Mouse (Mus musculus) cortical plate, adult 2 months (tissue): ENCODE measurements at regions not wholly inside any gene's neighbourhood (a gene's known extent, or its start where the extent isn't known, plus 50 kb on each side); places are given as distances from the start of the nearest gene placed in this dataset.
"Not testable (repeated sequence)": the region's sequence is repeated elsewhere in the genome, so short reads cannot be mapped to it uniquely, and the experiment has no call there.

Source experiments
- H3K27ac ChIP-seq: fragments of 200-500 bp; 2 replicates; pipeline ENCODE4 v1.5.1; 2012; ENCODE audit warnings: low read length, control low read depth, inconsistent platforms; ENCODE audit not compliant: insufficient read depth
- H3K4me1 ChIP-seq: fragments of 200-500 bp; 2 replicates; pipeline ENCODE4 v1.6.1; 2011; ENCODE audit warnings: low read length; ENCODE audit not compliant: control insufficient read depth, insufficient read depth
- H3K4me3 ChIP-seq: fragments of 200-500 bp; 2 replicates; pipeline ENCODE4 v1.5.1; 2011; ENCODE audit warnings: mild to moderate bottlenecking, low read length, control low read depth; ENCODE audit not compliant: insufficient read depth
- CTCF ChIP-seq: fragments of 200-500 bp; IDR thresholded peaks from 2 replicates; pipeline ENCODE4 v1.5.1; 2011; ENCODE audit warnings: mild to moderate bottlenecking, control low read depth, low read length; ENCODE audit not compliant: insufficient read depth; ENCODE audit errors: extremely low read depth
- POLR2A ChIP-seq: fragments of 200-500 bp; IDR thresholded peaks from 2 replicates; pipeline ENCODE4 v1.6.1; 2011; ENCODE audit warnings: mild to moderate bottlenecking, low read length, control low read depth; ENCODE audit not compliant: insufficient read depth; ENCODE audit errors: extremely low read depth

DNA sequence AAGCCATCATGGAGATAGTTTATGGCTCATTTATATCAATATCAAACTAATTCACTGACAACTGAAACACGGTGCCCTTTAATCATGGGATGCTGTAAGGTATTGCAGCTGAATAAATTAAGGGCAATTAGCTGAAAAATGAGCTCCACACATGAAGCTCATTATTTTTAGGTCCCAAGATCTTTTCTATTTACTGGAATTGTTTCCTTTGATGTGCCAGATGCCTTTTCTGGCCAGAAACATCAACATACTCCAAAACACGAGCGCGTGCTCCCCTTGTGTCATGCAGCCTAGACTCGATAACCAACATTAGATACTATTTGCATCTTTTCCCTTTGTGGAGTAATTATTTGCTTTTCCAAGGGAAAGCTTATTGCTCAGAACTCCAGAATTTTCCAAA lies 480.6 kb downstream of the Cbln4 start:
- Histone ChIP-seq H3K4me1 (no peaks in the 10 kb centered on the region), H3K27ac (no peak overlapping the region), H3K4me3 (no peak overlapping the region)
- TF ChIP-seq POLR2A (no peak), CTCF (no peak)

DNA sequence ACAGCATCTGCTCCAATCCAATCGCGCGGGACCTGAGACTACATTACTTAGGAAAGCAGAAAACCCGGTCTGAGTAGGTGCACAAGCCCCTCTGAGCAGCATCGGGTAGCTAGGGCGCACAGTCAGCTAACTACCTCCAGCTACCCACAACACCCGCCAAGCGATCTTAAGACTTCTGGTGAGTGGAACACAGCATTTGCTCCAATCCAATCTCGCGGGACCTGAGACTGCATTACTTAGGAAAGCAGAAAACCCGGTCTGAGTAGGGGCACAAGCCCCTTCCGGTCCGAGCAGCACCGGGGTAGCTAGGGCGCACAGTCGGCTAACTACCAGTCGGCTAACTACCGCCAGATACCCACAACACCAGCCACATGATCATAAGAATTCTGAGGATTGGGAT lies 500.5 kb downstream of the Cbln4 start:
- H3K4me1 ChIP-seq, H3K4me3 ChIP-seq, H3K27ac ChIP-seq: not testable (repeated sequence)

DNA sequence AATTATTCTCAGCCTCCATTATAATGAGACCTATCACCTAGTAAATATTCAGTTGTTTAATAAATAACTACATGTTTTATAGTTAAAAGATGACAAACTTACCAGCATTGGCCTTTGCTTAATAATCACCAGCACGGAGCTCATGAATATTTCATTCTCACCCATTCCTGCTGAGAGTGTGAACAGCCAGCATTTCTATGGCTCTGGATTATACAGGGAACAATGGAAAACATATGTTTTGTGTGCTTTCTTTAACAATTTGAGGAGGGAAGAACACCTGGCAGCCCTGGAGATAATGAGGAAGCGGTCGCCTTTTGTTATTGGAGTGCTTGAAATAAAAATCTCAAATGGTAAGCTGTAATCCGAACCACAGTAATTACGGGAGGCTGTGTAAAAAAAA lies 528.4 kb downstream of the Cbln4 start:
- TF ChIP-seq POLR2A (no peak), CTCF (no peak)
- Histone ChIP-seq H3K4me1 (no peaks in the 10 kb centered on the region), H3K4me3 (no peak overlapping the region)

DNA sequence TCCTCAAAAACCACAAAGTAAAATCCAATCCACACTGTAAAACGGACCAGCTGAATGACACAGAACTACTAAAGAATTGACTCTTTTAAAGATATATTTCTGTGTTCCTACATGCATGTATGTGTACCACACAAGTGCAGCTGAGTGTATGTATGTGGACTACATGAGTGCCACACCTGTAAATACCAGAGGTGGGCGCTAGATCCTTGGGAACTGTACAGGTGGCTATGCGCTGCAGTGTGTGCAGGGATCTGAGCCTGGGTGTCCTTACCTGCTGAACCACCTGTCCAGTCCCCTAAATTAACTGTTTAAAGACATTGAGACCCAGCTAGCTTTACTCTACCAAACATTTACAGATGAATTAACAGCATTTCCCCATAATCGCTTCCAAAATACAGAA lies 546.6 kb downstream of the Cbln4 start:
- Histone ChIP-seq H3K4me1 (no peaks in the 10 kb centered on the region), H3K27ac (no peak overlapping the region), H3K4me3 (no peak overlapping the region)
- TF ChIP-seq POLR2A (no peak), CTCF (no peak)

More for the DNA sequence above, 528.4 kb downstream of the Cbln4 start:
- H3K27ac ChIP-seq = no peak overlapping the region

DNA sequence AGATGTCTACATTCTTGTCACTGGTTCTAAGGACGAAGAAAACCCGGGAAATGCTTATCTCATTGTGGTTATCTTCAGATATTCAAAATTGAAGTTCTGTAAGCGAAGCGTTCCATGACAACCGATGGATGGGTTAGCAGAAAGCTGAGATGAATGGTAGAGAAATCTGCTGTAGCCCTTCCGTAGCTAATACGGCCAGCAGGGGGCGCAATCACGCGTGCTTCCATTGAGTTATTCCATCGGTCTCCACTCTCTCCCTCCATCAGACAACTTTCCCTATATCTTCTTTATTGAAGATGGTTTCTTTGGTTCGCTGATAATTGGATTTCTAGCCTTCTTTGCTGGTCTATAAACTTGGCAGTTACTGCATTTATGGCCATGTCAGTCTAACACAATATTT lies 549.5 kb downstream of the Cbln4 start:
- H3K4me1 ChIP-seq = no peaks in the 10 kb centered on the region

DNA sequence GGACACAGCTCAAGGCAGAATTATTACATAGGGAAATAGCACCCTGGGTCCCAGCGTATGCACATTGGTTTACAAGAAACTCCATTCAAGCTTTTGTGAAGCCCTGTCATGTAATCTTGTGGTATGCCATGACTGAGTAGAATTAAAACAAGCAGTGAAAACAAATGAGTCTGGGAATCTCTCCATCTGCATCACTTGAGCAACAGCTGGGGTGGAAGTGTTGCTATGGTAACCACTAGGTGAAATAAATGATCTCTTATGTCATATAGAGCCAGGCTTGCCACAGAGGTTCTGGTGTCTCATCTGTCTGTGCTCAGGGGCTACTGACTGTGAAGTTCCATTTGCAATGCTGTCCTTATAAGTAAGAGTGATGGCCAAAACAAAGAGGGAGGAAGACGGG lies 556.0 kb downstream of the Cbln4 start:
- no peaks in the 10 kb centered on the region for H3K4me1 ChIP-seq
- no peak overlapping the region for H3K27ac ChIP-seq
- H3K4me3 ChIP-seq = no peak overlapping the region
- TF ChIP-seq CTCF (no peak), POLR2A (no peak)

More for the DNA sequence above, 549.5 kb downstream of the Cbln4 start:
- no peak for TF ChIP-seq POLR2A
- TF ChIP-seq CTCF = peak; percentile 54
- Histone ChIP-seq H3K27ac (no peak overlapping the region), H3K4me3 (no peak overlapping the region)

DNA sequence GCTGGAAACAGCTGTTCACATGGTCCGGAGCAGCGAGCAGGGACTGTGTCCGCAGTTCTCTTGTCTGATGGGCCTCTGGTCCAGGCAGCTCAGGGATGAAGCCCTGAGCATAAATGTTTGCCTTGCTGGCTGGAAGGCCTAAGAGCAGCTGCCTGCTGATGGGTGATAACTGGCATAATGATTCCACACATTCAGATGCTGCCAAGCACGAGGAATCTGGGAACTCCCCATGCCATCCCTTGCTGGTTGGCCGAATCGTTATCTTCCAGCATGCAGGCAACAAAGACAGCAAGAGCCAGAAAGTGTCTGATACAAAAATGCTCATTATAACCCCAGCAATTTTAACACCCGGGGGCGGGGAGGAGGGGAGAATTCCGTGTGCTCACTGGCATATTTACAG lies 590.0 kb downstream of the Cbln4 start:
- Histone ChIP-seq H3K4me3 (no peak overlapping the region), H3K4me1 (no peaks in the 10 kb centered on the region), H3K27ac (no peak overlapping the region)
- TF ChIP-seq POLR2A = no peak
- no peak for TF ChIP-seq CTCF

DNA sequence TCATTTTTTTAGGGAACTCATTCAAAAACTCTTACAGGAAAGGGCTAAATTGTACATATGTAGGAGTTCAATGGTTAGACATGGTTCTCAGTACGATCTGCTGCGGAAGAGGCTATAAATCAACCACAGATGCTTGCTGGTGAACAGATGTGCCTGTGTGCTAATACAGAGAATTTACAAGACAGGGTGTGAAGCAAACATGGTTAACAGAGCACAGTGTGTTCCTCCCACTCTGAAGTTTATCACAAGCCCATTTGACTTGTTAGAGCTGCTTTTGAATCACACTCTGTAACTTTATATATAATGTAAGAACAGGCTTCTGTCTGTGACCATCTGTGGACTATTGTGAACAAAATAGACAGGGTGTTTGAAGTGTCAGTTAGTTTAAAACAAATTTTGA lies 637.2 kb downstream of the Cbln4 start:
- H3K27ac ChIP-seq = no peak overlapping the region
- TF ChIP-seq POLR2A = no peak
- TF ChIP-seq CTCF = no peak
- no peaks in the 10 kb centered on the region for H3K4me1 ChIP-seq
- H3K4me3 ChIP-seq = no peak overlapping the region

DNA sequence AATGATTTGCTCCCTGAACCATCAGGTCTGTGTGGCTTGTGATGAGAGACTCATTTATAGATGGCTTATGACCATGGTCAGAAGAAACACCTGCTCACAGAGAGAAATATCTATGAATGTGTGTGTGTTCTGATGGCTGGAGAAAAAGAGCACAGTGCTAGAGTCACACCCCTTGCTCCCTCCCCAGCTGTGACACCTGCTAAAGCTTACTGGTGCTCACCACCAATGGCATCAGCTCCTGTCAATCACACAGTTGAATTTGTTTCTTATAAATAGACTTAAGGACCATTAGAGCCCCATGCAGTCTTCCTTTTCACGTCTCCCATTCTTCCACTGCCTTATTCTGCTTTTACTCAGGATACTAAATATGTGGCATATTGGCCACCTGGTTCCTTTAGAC lies 654.3 kb downstream of the Cbln4 start:
- H3K4me3 ChIP-seq = no peak overlapping the region
- no peaks in the 10 kb centered on the region for H3K4me1 ChIP-seq
- no peak overlapping the region for H3K27ac ChIP-seq
- TF ChIP-seq POLR2A = no peak
- no peak for TF ChIP-seq CTCF

DNA sequence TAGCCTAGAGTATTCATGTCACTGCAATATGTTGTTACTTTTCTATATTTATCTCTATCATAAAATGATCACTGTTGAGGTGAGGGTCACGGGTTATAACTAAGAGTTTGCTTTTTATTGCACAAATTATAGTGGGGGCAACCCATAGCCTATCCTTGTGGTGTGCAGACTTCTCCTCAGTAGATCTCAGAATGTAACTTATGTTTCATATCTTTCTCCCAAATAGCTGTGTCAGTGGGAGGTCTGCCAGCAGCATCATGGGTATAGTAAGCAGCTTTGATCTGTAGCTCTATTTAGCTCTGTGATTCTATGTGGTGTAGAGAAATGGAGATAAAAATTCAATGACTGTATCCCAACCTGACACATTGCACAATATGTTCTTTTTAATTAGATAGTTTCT lies 641.9 kb downstream of the Dok5 start:
- no peaks in the 10 kb centered on the region for H3K4me1 ChIP-seq
- TF ChIP-seq CTCF (no peak), POLR2A (no peak)
- no peak overlapping the region for H3K27ac ChIP-seq
- no peak overlapping the region for H3K4me3 ChIP-seq

DNA sequence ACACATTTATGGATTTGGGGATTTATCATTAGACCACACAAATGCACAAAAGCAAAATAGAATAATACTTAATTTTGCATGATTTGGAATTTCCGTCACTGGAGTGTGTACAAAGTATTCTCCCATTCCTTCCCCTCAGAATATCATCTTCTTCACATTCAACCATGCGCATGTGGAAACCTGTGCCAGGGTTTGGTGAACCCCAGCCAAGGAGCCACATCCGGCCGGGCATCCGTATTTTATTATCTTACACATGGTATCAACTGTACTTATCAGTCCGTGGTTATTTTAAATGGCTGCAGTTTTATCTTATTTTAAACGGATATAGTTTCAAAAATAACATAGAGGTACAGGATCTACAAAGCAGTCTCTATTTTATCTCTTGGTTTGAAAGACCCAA lies 641.4 kb downstream of the Dok5 start:
- Histone ChIP-seq H3K4me3 (no peak overlapping the region), H3K4me1 (no peaks in the 10 kb centered on the region), H3K27ac (no peak overlapping the region)
- TF ChIP-seq POLR2A (no peak), CTCF (no peak)
